Mouse (Mus musculus): ENCODE data around the gene Pold4.
A peak's percentile ranks its signal among the peaks of the same experiment; 100 is the strongest.

Gene Pold4

GRCm38 (mm10) chr19:4279487-4279886 lies 47.8 kb downstream of the Pold4 start:
- DNase-seq (ENCODE audit: low spot score) = no peak

- no peak for DNase-seq (ENCODE audit: low spot score)
Measured at GRCm38 (mm10) chr19:4280425-4280824, 48.7 kb downstream of the Pold4 start.

GRCm38 (mm10) chr19:4282898-4283553 lies 51.3 kb downstream of the Pold4 start, which contains the start of gene Ankrd13d:
Gene Ankrd13d, minus strand, starts transcription at chr19:4283137.
- peak; percentile 62 for DNase-seq (ENCODE audit: low spot score)
